Mouse (Mus musculus) monocyte, adult 59 days (primary cell): Measurements from ENCODE around the gene Hs6st3. TPM values are rescaled to one million over a fixed set of nuclear protein-coding genes. Genes with fewer than 3 reads are reported as not detected.

Experiments
- total RNA-seq, 2 experiments: library from RNA; stranded (reverse); gene quantifications; one replicate each; pipeline ENCODE4 v1.2.4; 2023

The Hs6st3 gene
- not detected for total RNA-seq

DNA sequence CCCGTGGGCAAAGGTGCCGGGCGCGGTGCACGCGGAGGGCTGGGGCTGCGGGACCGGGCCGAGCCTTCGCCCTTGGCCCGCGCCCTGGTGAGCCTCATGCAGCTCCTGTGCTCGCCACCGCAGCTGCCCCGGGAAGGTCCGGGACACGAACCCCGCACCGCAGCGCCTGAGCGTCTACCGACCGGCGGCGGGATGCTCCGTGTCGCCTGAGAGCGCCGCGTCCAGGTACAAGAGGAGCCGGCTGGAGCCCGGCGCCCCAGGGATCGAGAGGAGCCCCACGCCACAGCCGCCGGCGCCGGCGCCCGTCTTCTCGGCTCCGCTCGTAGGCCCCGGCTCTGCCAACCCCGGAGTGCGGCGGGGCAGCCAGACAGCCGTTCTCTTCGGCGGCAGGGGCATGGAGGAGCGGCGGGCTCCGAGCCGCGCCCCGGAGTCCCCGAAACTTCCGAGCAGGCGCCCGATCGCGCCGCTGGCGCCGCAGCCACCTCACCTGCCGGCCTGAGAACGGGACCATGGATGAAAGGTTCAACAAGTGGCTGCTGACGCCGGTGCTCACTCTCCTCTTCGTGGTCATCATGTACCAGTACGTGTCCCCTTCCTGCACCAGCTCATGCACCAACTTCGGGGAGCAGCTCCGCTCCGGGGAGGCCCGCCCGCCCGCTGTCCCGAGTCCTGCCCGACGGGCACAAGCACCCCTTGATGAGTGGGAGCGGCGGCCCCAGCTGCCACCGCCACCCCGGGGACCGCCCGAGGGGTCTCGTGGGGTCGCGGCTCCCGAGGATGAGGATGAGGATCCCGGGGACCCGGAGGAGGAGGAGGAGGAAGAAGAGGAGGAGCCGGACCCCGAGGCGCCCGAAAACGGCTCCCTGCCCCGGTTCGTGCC is at the start of gene Hs6st3:
Gene Hs6st3, plus strand, starts transcription at position 436 of the 880 bp plus-strand sequence.

DNA sequence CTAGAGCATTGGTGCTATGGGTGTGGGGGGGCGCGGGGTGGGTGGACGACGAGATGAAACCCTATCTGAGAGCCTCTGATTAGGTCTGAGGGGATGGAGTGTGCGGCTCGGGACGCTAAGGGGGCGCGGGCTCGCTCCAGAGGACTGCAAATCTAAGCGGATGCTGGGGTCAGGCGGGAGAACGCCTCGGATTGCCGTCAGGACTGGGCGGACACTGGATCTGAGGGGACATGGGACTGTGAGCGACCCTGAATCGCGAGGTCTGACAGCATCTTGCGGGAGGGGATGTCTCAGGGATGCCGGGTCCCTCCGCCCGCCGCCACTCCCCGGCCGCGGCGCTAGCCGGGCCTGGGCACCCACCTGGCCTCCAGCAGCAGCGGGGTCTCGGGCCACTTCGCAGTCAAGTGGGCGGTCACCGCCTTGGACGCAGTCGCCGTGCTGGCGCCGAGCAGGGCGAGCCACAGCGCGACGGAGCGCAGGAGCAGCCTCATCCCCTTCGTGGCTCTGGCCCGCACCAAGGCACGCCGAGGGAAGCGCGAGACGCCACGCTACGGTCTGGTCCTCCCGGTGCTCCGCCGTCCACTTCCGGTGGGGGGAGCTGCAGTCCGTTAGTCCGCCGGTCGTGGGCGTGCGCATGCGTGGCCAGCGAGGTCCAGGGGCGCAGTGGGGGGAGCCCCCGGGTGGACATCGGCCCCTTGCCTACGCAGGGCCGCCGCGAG is 39.1 kb upstream of the Hs6st3 start, which contains the start of gene Uggt2:
Gene Uggt2, minus strand, starts transcription at position 580 of the 719 bp plus-strand sequence.

Other genes with a start within 250 kb of the Hs6st3 start
- under 1 TPM; 0.30 to 0.34 TPM for gene Dzip1, start 212.9 kb upstream of the Hs6st3 start, total RNA-seq
- gene Dnajc3, start 200.4 kb upstream of the Hs6st3 start, total RNA-seq: 10 to 100 TPM; 45.3 to 47.0 TPM
- gene Uggt2, start 38.9 kb upstream of the Hs6st3 start, total RNA-seq: 1 to 10 TPM in 1 of 2 experiments, under 1 TPM in 1; 0.79 to 1.1 TPM